Mouse (Mus musculus) embryo, embryonic 10 days (tissue): ENCODE data around the gene Zfp58.
"Not testable (repeated sequence)": the region's sequence is repeated elsewhere in the genome, so short reads cannot be mapped to it uniquely, and the experiment has no call there.

ENCODE experiments used
- DNase-seq: peaks from one replicate; pipeline ENCODE4 v3.0.0-alpha.2; 2015; ENCODE audit warnings: low spot score

Gene Zfp58

GRCm38 (mm10) chr13:67500084-67500719 is at the start of gene Zfp58:
TSS of gene Zfp58 (minus strand) at chr13:67500555.
- peak; percentile 89 for DNase-seq

- DNase-seq = no peak
Measured at GRCm38 (mm10) chr13:67545941-67546340, 45.6 kb upstream of the Zfp58 start.

- DNase-seq = no peak
Measured at GRCm38 (mm10) chr13:67527049-67527730, 26.8 kb upstream of the Zfp58 start.

- DNase-seq = peak; percentile 98
Measured at GRCm38 (mm10) chr13:67525753-67526410, 25.5 kb upstream of the Zfp58 start, which contains the start of the genes Gm26965 and Zfp87. TSS of gene Gm26965 (minus strand) at chr13:67526151. TSS of gene Zfp87 (minus strand) at chr13:67526177.

- no peak for DNase-seq
Measured at GRCm38 (mm10) chr13:67500908-67501307, 553 bp upstream of the Zfp58 start.

- DNase-seq = no peak
Measured at GRCm38 (mm10) chr13:67495631-67496030, 4.7 kb downstream of the Zfp58 start.

GRCm38 (mm10) chr13:67484424-67484811 is 15.9 kb downstream of the Zfp58 start:
- no peak for DNase-seq

GRCm38 (mm10) chr13:67483625-67484423 is 16.5 kb downstream of the Zfp58 start, which contains the start of gene Zfp874b:
TSS of gene Zfp874b (minus strand) at chr13:67484258.
- peak; percentile 96 for DNase-seq

GRCm38 (mm10) chr13:67481528-67481927 is 18.8 kb downstream of the Zfp58 start:
- DNase-seq = no peak

- DNase-seq = no peak
Measured at GRCm38 (mm10) chr13:67469274-67469673, 31.1 kb downstream of the Zfp58 start.

GRCm38 (mm10) chr13:67463506-67464185 is 36.7 kb downstream of the Zfp58 start:
- DNase-seq = not testable (repeated sequence)

GRCm38 (mm10) chr13:67452021-67452309 is 48.4 kb downstream of the Zfp58 start:
- DNase-seq = no peak

- DNase-seq = peak; percentile 93
Measured at GRCm38 (mm10) chr13:67451172-67452020, 49.0 kb downstream of the Zfp58 start, which contains the start of gene Zfp874a. TSS of gene Zfp874a (minus strand) at chr13:67451624.
